ENCODE assay signal across 22 mouse cellular contexts in genomic region chr17:26261826-26262225, GRCm38 (mm10). TPM values are rescaled to one million over a fixed set of nuclear protein-coding genes. Genes with fewer than 3 reads are reported as not detected.
DNase-seq lines count a peak whose midpoint lies in the region; ATAC-seq and TF ChIP-seq lines count a peak whose summit lies in the region.
"Had no signal": no experiment of that assay in that cellular context is flagged by ENCODE, and none has a peak within 500 bp of the region (broad histone marks: within the 10 kb centered on the region; RNA-seq: fewer than 3 reads in every experiment).

No protein-coding gene starts in this region.

- TF ChIP-seq CTCF in layer of hippocampus, adult 2 months (conservative IDR thresholded peaks at IDR 0.05), result peak; percentile 27; the same call in 1 of the 2 replicates
- TF ChIP-seq CTCF in thymus, adult 2 months (IDR thresholded peaks at IDR 0.05; ENCODE audit: borderline replicate concordance, control insufficient read depth, extremely low read depth, insufficient read depth, low read length, poor library complexity), result no peak
- TF ChIP-seq CTCF in MEL (IDR thresholded peaks at IDR 0.05 in 2 of 3, conservative IDR thresholded peaks at IDR 0.05 in 1 of 3; ENCODE audit: control insufficient read depth in 1 of 3, insufficient read depth in 1 of 3, low read depth in 2 of 3, low read length in 3 of 3, poor library complexity in 1 of 3, severe bottlenecking in 1 of 3), result peak in 2 of 3 experiments; percentile 30 to 65; a peak in 4 of 6 replicates
- peak; percentile 54 for TF ChIP-seq CTCF in stomach, postnatal 0 days (IDR thresholded peaks at IDR 0.05; ENCODE audit: low read depth)

- no peak overlapping the region for H3K4me2 ChIP-seq in stomach, postnatal 0 days (replicated peaks; ENCODE audit: low read depth)
- H3K4me2 ChIP-seq: embryonic facial prominence, embryonic 13.5 days; heart, embryonic 15.5 days; liver, embryonic 15.5 days; stomach, embryonic 15.5 days had no signal

- no peaks in the 10 kb centered on the region for H3K9me3 ChIP-seq in MEL (replicated peaks; ENCODE audit: insufficient read depth, low read length)
- H3K9me3 ChIP-seq in stomach, postnatal 0 days (ENCODE audit: control insufficient read depth, low read length), result no peaks in the 10 kb centered on the region
- H3K9me3 ChIP-seq: embryonic facial prominence, embryonic 13.5 days; G1E; heart, embryonic 15.5 days; liver, embryonic 15.5 days; stomach, embryonic 15.5 days had no signal

- peaks cover 69% of the 10 kb centered on the region for H3K36me3 ChIP-seq in thymus, adult 2 months (ENCODE audit: control insufficient read depth, insufficient read depth, low read length)
- peaks cover 51 to 72% of the 10 kb centered on the region in 2 experiments for H3K36me3 ChIP-seq in MEL (ENCODE audit: control insufficient read depth in 1 of 2, insufficient read depth in 2 of 2, low read length in 2 of 2)
- H3K36me3 ChIP-seq in stomach, postnatal 0 days (ENCODE audit: control insufficient read depth, insufficient read depth, low read length), result peaks cover 21% of the 10 kb centered on the region

- H3K4me1 ChIP-seq in thymus, adult 2 months (replicated peaks; ENCODE audit: control insufficient read depth, insufficient read depth, low read length), result no peaks in the 10 kb centered on the region
- peaks cover 10 to 11% of the 10 kb centered on the region in 2 experiments; a peak in 3 of 4 replicates for H3K4me1 ChIP-seq in MEL (ENCODE audit: control insufficient read depth in 1 of 2, insufficient read depth in 2 of 2, low read length in 2 of 2)
- no peaks in the 10 kb centered on the region for H3K4me1 ChIP-seq in stomach, postnatal 0 days (replicated peaks; ENCODE audit: control insufficient read depth, insufficient read depth)
- H3K4me1 ChIP-seq: embryonic facial prominence, embryonic 13.5 days; heart, embryonic 15.5 days; stomach, embryonic 15.5 days had no signal

- TF ChIP-seq POLR2A in thymus, adult 2 months (IDR thresholded peaks at IDR 0.05; ENCODE audit: control insufficient read depth, extremely low read depth, insufficient read depth, low read length, poor library complexity), result no peak
- TF ChIP-seq POLR2A in MEL (IDR thresholded peaks at IDR 0.05; ENCODE audit: control insufficient read depth in 1 of 2, insufficient read depth in 1 of 2, low read depth in 1 of 2, low read length in 2 of 2, poor library complexity in 1 of 2), result no peak

- H3K9ac ChIP-seq in MEL (ENCODE audit: control insufficient read depth, low read depth, low read length, poor library complexity, severe bottlenecking), result no peak overlapping the region
- no peak overlapping the region for H3K9ac ChIP-seq in stomach, postnatal 0 days (ENCODE audit: low read length)
- H3K9ac ChIP-seq: embryonic facial prominence, embryonic 13.5 days; heart, embryonic 15.5 days; liver, embryonic 15.5 days; stomach, embryonic 15.5 days had no signal

- TF ChIP-seq RAD21 in MEL (IDR thresholded peaks at IDR 0.05; ENCODE audit: low read depth, low read length), result no peak; the same call in 1 of the 2 replicates

- no peak for TF ChIP-seq EP300 in MEL (IDR thresholded peaks at IDR 0.05; ENCODE audit: low read depth in 1 of 2, low read length in 2 of 2)
- TF ChIP-seq EP300 in stomach, postnatal 0 days (optimal IDR thresholded peaks at IDR 0.05), result no peak

- H3K27ac ChIP-seq in layer of hippocampus, adult 2 months, result no peak overlapping the region
- no peak overlapping the region for H3K27ac ChIP-seq in thymus, adult 2 months (ENCODE audit: control insufficient read depth, insufficient read depth, low read length)
- no peak overlapping the region for H3K27ac ChIP-seq in MEL (ENCODE audit: control insufficient read depth, low read depth, low read length)
- H3K27ac ChIP-seq in stomach, postnatal 0 days (replicated peaks), result no peak overlapping the region
- H3K27ac ChIP-seq: embryonic facial prominence, embryonic 13.5 days; heart, adult 2 months; heart, embryonic 15.5 days; left cerebral cortex, adult 2 months; liver, embryonic 15.5 days; stomach, embryonic 15.5 days had no signal

- no peak overlapping the region for H3K4me3 ChIP-seq in layer of hippocampus, adult 2 months
- no peak overlapping the region for H3K4me3 ChIP-seq in thymus, adult 2 months (ENCODE audit: control insufficient read depth, insufficient read depth, low read length)
- no peak overlapping the region for H3K4me3 ChIP-seq in MEL (ENCODE audit: control insufficient read depth in 1 of 2, insufficient read depth in 1 of 2, low read depth in 2 of 2, low read length in 2 of 2)
- no peak overlapping the region for H3K4me3 ChIP-seq in stomach, postnatal 0 days (ENCODE audit: low read depth, low read length)
- H3K4me3 ChIP-seq: embryonic facial prominence, embryonic 13.5 days; heart, adult 2 months; heart, embryonic 15.5 days; left cerebral cortex, adult 2 months; liver, embryonic 15.5 days; stomach, embryonic 15.5 days had no signal

- 88% methylated on average over 4 of the region's 4 CpGs for WGBS in thymus, adult 2 months
- WGBS in stomach, postnatal 0 days, result 75% methylated on average over 4 of the region's 4 CpGs

- DNase-seq in layer of hippocampus, adult 2 months (ENCODE audit: low spot score in 2 of 2), result no peak
- no peak for DNase-seq in layer of hippocampus, adult 18-20 months (ENCODE audit: low spot score in 2 of 2)
- peak; percentile 13 for DNase-seq in thymus, postnatal 0 days (ENCODE audit: low spot score)
- no peak for DNase-seq in thymus, adult 2 months
- DNase-seq in MEL (ENCODE audit: low read depth, low spot score) (peak; percentile 46), MN1 (ENCODE audit: low spot score) (no peak)
- no peak for DNase-seq in stomach, postnatal 0 days (ENCODE audit: low spot score)
- DNase-seq: adrenal gland, postnatal 36 days; cerebellum, adult 2 months; gastrocnemius, postnatal 10 days; heart, adult 2 months; lung, postnatal 14 days; thymus, postnatal 36 days had no signal

- H3K27me3 ChIP-seq in thymus, adult 2 months (ENCODE audit: control insufficient read depth, insufficient read depth, low read length), result no peaks in the 10 kb centered on the region
- H3K27me3 ChIP-seq in MEL (ENCODE audit: control insufficient read depth in 1 of 2, insufficient read depth in 2 of 2, low read length in 2 of 2), result no peaks in the 10 kb centered on the region
- H3K27me3 ChIP-seq in stomach, postnatal 0 days (ENCODE audit: control insufficient read depth, insufficient read depth, low read length), result no peaks in the 10 kb centered on the region
- H3K27me3 ChIP-seq: embryonic facial prominence, embryonic 13.5 days; heart, embryonic 15.5 days; liver, embryonic 15.5 days; stomach, embryonic 15.5 days had no signal

- no peak for ATAC-seq in stomach, postnatal 0 days (ENCODE audit: low FRiP score, low TSS enrichment)
- no peak for ATAC-seq in inflammation-experienced regulatory T-cells, adult 6 months

- peaks cover 27% of the 10 kb centered on the region for H3K79me2 ChIP-seq in MEL (ENCODE audit: control insufficient read depth, insufficient read depth, low read length, poor library complexity)

TF ChIP-seq in MEL, 35 proteins besides CTCF, POLR2A, EP300 and RAD21 (continues in another document):
- TF ChIP-seq E2F4 (IDR thresholded peaks at IDR 0.05; ENCODE audit: borderline replicate concordance, low read depth, low read length), result no peak

RNA-seq across cellular contexts. Expression of gene Luc7l, which starts 9.1 kb away (rescaled TPM):
- total RNA-seq in layer of hippocampus, adult 2 months (2021), result 10 to 100 TPM; 87.5 to 91.9 TPM
- total RNA-seq in layer of hippocampus, adult 18-20 months (2021), result 10 to 100 TPM; 87.4 to 91.8 TPM
- polyA plus RNA-seq in thymus, postnatal 0 days (2015; fragmentation: Nextera tagmentation; extraction: Ambion mirVana), result 84.9 and 86.3 TPM in 2 replicates
- 36.7 and 38.8 TPM in 2 replicates for polyA plus RNA-seq in thymus, adult 2 months (2012; rRNA removed)
- total RNA-seq in MEL (2012; rRNA removed), result 54.3 and 58.4 TPM in 2 replicates
- polyA plus RNA-seq in MEL (2012; ENCODE audit: insufficient read depth in 1 of 2, insufficient read length in 2 of 2, low read depth in 1 of 2, low replicate concordance in 2 of 2, missing spikeins in 1 of 2), result 10 to 100 TPM in 1 of 2 experiments, not detected in 1; 59.2 TPM
- 42.9 and 46.2 TPM in 2 replicates for polyA plus RNA-seq in stomach, postnatal 0 days (2015; fragmentation: Nextera tagmentation; extraction: Ambion mirVana)
- polyA plus RNA-seq in inflammation-experienced regulatory T-cells, adult 6 months (2017; shearing (Covaris generic)), result 10 to 100 TPM; 50.3 to 60.4 (median 56.9) TPM

RNA-seq across cellular contexts. Expression of gene Fam234a, which starts 17.8 kb away (rescaled TPM):
- total RNA-seq in layer of hippocampus, adult 2 months (2021), result 10 to 100 TPM; 18.8 to 21.0 TPM
- total RNA-seq in layer of hippocampus, adult 18-20 months (2021), result 10 to 100 TPM; 19.6 to 21.4 TPM
- polyA plus RNA-seq in thymus, postnatal 0 days (2015; fragmentation: Nextera tagmentation; extraction: Ambion mirVana), result 9.0 and 9.3 TPM in 2 replicates
- 18.9 and 24.3 TPM in 2 replicates for polyA plus RNA-seq in thymus, adult 2 months (2012; rRNA removed)
- not detected in 2 replicates for total RNA-seq in MEL (2012; rRNA removed)
- under 1 TPM in 1 of 2 experiments, not detected in 1; 0.10 TPM for polyA plus RNA-seq in MEL (2012; ENCODE audit: insufficient read depth in 1 of 2, insufficient read length in 2 of 2, low read depth in 1 of 2, low replicate concordance in 2 of 2, missing spikeins in 1 of 2)
- 98.0 and 99.1 TPM in 2 replicates for polyA plus RNA-seq in stomach, postnatal 0 days (2015; fragmentation: Nextera tagmentation; extraction: Ambion mirVana)
- 10 to 100 TPM; 19.9 to 34.9 (median 23.7) TPM for polyA plus RNA-seq in inflammation-experienced regulatory T-cells, adult 6 months (2017; shearing (Covaris generic))

RNA-seq across cellular contexts. Expression of gene Arhgdig, which starts 54.2 kb away (rescaled TPM):
- 10 to 100 TPM; 59.4 to 61.4 TPM for total RNA-seq in layer of hippocampus, adult 2 months (2021)
- 10 to 100 TPM; 64.8 to 65.1 TPM for total RNA-seq in layer of hippocampus, adult 18-20 months (2021)
- polyA plus RNA-seq in thymus, postnatal 0 days (2015; fragmentation: Nextera tagmentation; extraction: Ambion mirVana), result 0.92 and 1.4 TPM in 2 replicates
- 0.77 and 1.0 TPM in 2 replicates for polyA plus RNA-seq in thymus, adult 2 months (2012; rRNA removed)
- 75.7 and 76.3 TPM in 2 replicates for total RNA-seq in MEL (2012; rRNA removed)
- polyA plus RNA-seq in MEL (2012; ENCODE audit: insufficient read depth in 1 of 2, insufficient read length in 2 of 2, low read depth in 1 of 2, low replicate concordance in 2 of 2, missing spikeins in 1 of 2), result 10 to 100 TPM in 1 of 2 experiments, not detected in 1; 97.0 TPM
- polyA plus RNA-seq in stomach, postnatal 0 days (2015; fragmentation: Nextera tagmentation; extraction: Ambion mirVana), result 133 and 139 TPM in 2 replicates
- polyA plus RNA-seq in inflammation-experienced regulatory T-cells, adult 6 months (2017; shearing (Covaris generic)), result not detected
- total RNA-seq: common myeloid progenitor, adult 5-6 weeks; hematopoietic stem cell, adult 5-6 weeks had no signal

RNA-seq across cellular contexts. Expression of gene Rgs11, which starts 59.1 kb away (rescaled TPM):
- total RNA-seq in layer of hippocampus, adult 2 months (2021), result 10 to 100 TPM; 49.2 to 56.9 TPM
- total RNA-seq in layer of hippocampus, adult 18-20 months (2021), result 10 to 100 TPM; 32.4 to 41.9 TPM
- polyA plus RNA-seq in thymus, postnatal 0 days (2015; fragmentation: Nextera tagmentation; extraction: Ambion mirVana), result 0.14 and 0.27 TPM in 2 replicates
- polyA plus RNA-seq in thymus, adult 2 months (2012; rRNA removed), result 9.2 and 10.6 TPM in 2 replicates
- total RNA-seq in MEL (2012; rRNA removed), result 8.5 and 11.4 TPM in 2 replicates
- polyA plus RNA-seq in MEL (2012; ENCODE audit: insufficient read depth in 1 of 2, insufficient read length in 2 of 2, low read depth in 1 of 2, low replicate concordance in 2 of 2, missing spikeins in 1 of 2), result 10 to 100 TPM in 1 of 2 experiments, not detected in 1; 32.6 TPM
- 24.4 and 27.5 TPM in 2 replicates for polyA plus RNA-seq in stomach, postnatal 0 days (2015; fragmentation: Nextera tagmentation; extraction: Ambion mirVana)
- 10 to 100 TPM in 1 of 3 experiments, 1 to 10 TPM in 2; 4.7 to 12.3 (median 6.2) TPM for polyA plus RNA-seq in inflammation-experienced regulatory T-cells, adult 6 months (2017; shearing (Covaris generic))

Comparison
In these comparisons a context has a peak if more than half of its experiments do, and no peak if none do; other contexts are left out.
1. DNase-seq: peak in thymus, postnatal 0 days (single experiment) and MEL (single experiment); none in layer of hippocampus, adult 2 months (0 of 2), layer of hippocampus, adult 18-20 months (0 of 2), thymus, adult 2 months (single experiment), stomach, postnatal 0 days (single experiment) and MN1 (single experiment).